Mouse (Mus musculus) cerebellum, postnatal 10 days (tissue): ENCODE data around the gene Erc2.
"Not testable (repeated sequence)": the region's sequence is repeated elsewhere in the genome, so short reads cannot be mapped to it uniquely, and the experiment has no call there.

Experiments
- DNase-seq, 2 experiments: peaks; one replicate each; pipeline ENCODE4 v3.0.0; 2021; ENCODE audit warnings: mixed read lengths in 2 of 2

The Erc2 gene

GRCm38 (mm10) chr14:27835351-27835750 is 213.1 kb downstream of the Erc2 start:
- DNase-seq, result no peak

GRCm38 (mm10) chr14:27837601-27838105 is 215.4 kb downstream of the Erc2 start:
- no peak for DNase-seq

GRCm38 (mm10) chr14:27840120-27840519 is 217.9 kb downstream of the Erc2 start:
- DNase-seq, result no peak

GRCm38 (mm10) chr14:27846875-27847274 is 224.6 kb downstream of the Erc2 start:
- no peak for DNase-seq

- no peak for DNase-seq
These were observed 225.1 kb downstream of the Erc2 start for GRCm38 (mm10) chr14:27847291-27847690.

- DNase-seq, result no peak
These were observed 229.0 kb downstream of the Erc2 start for GRCm38 (mm10) chr14:27851231-27851630.

- DNase-seq, result no peak
These were observed 230.4 kb downstream of the Erc2 start for GRCm38 (mm10) chr14:27852606-27853005.

GRCm38 (mm10) chr14:27860371-27861046 is 238.3 kb downstream of the Erc2 start:
- DNase-seq, result peak in 1 of 2 experiments; percentile 24

- DNase-seq, result no peak
These were observed 240.1 kb downstream of the Erc2 start for GRCm38 (mm10) chr14:27862299-27862698.

- peak; percentile 96 to 97 for DNase-seq
These were observed 245.2 kb downstream of the Erc2 start for GRCm38 (mm10) chr14:27867386-27867785.

- peak; percentile 18 to 24 for DNase-seq
These were observed 251.4 kb downstream of the Erc2 start for GRCm38 (mm10) chr14:27873619-27874018.

- no peak for DNase-seq
These were observed 253.8 kb downstream of the Erc2 start for GRCm38 (mm10) chr14:27875991-27876411.

GRCm38 (mm10) chr14:27881972-27882371 is 259.7 kb downstream of the Erc2 start:
- DNase-seq, result no peak

- DNase-seq, result not testable (repeated sequence)
These were observed 264.1 kb downstream of the Erc2 start for GRCm38 (mm10) chr14:27886337-27886736.

GRCm38 (mm10) chr14:27887488-27887887 is 265.3 kb downstream of the Erc2 start:
- DNase-seq, result peak; percentile 59 to 64

- no peak for DNase-seq
These were observed 267.4 kb downstream of the Erc2 start for GRCm38 (mm10) chr14:27889650-27890049.

GRCm38 (mm10) chr14:27892416-27892815 is 270.2 kb downstream of the Erc2 start:
- no peak for DNase-seq

- no peak for DNase-seq
These were observed 279.5 kb downstream of the Erc2 start for GRCm38 (mm10) chr14:27901772-27902171.

GRCm38 (mm10) chr14:27921656-27922373 is 299.6 kb downstream of the Erc2 start:
- DNase-seq, result no peak

GRCm38 (mm10) chr14:27927369-27927768 is 305.1 kb downstream of the Erc2 start:
- no peak for DNase-seq

GRCm38 (mm10) chr14:27933533-27933932 is 311.3 kb downstream of the Erc2 start:
- no peak for DNase-seq

- no peak for DNase-seq
These were observed 313.5 kb downstream of the Erc2 start for GRCm38 (mm10) chr14:27935714-27936113.

- DNase-seq, result no peak
These were observed 315.7 kb downstream of the Erc2 start for GRCm38 (mm10) chr14:27937922-27938321.

- DNase-seq, result peak; percentile 31 to 44
These were observed 323.0 kb downstream of the Erc2 start for GRCm38 (mm10) chr14:27945276-27945675.
